In genomic region chr5:31528560-31528959, GRCm38 (mm10) we compare ENCODE assay signal across 10 mouse cellular contexts. TPM values are rescaled to one million over a fixed set of nuclear protein-coding genes. Genes with fewer than 3 reads are reported as not detected.
DNase-seq lines count a peak whose midpoint lies in the region; ATAC-seq and TF ChIP-seq lines count a peak whose summit lies in the region.
"Had no signal": no experiment of that assay in that cellular context is flagged by ENCODE, and none has a peak within 500 bp of the region (broad histone marks: within the 10 kb centered on the region; RNA-seq: fewer than 3 reads in every experiment).

No protein-coding gene starts in this region.

- H3K36me3 ChIP-seq in lung, embryonic 14.5 days (ENCODE audit: insufficient read depth), result peaks cover 33% of the 10 kb centered on the region
- H3K36me3 ChIP-seq in MEL (ENCODE audit: control insufficient read depth in 1 of 2, insufficient read depth in 2 of 2, low read length in 2 of 2), result peaks cover 11 to 19% of the 10 kb centered on the region in 2 experiments
- H3K36me3 ChIP-seq in embryonic facial prominence, embryonic 14.5 days (ENCODE audit: control insufficient read depth, insufficient read depth, low read length), result peaks cover 42% of the 10 kb centered on the region
- H3K36me3 ChIP-seq in neural tube, embryonic 13.5 days, result peaks cover 48% of the 10 kb centered on the region

- 52% methylated on average over 2 of the region's 2 CpGs for WGBS in lung, embryonic 14.5 days
- 56% methylated on average over 2 of the region's 2 CpGs for WGBS in embryonic facial prominence, embryonic 14.5 days
- WGBS in neural tube, embryonic 13.5 days, result 63% methylated on average over 2 of the region's 2 CpGs

- ATAC-seq in lung, embryonic 14.5 days (ENCODE audit: insufficient read depth), result no peak
- no peak for ATAC-seq in embryonic facial prominence, embryonic 14.5 days (ENCODE audit: low read depth)
- ATAC-seq in neural tube, embryonic 13.5 days (ENCODE audit: low read depth), result no peak
- ATAC-seq in erythroid progenitor cell, adult 5-6 weeks (replicated peaks; ENCODE audit: low FRiP score, poor library complexity, severe bottlenecking), result no peak

- no peak overlapping the region for H3K9ac ChIP-seq in lung, embryonic 14.5 days
- H3K9ac ChIP-seq in MEL (ENCODE audit: control insufficient read depth, low read depth, low read length, poor library complexity, severe bottlenecking), result no peak overlapping the region; the same call in 1 of the 2 replicates
- no peak overlapping the region for H3K9ac ChIP-seq in embryonic facial prominence, embryonic 14.5 days (ENCODE audit: low read depth, low read length)
- H3K9ac ChIP-seq in neural tube, embryonic 13.5 days, result no peak overlapping the region

- no peak for TF ChIP-seq POLR2A in MEL (IDR thresholded peaks at IDR 0.05; ENCODE audit: control insufficient read depth in 1 of 2, insufficient read depth in 1 of 2, low read depth in 1 of 2, low read length in 2 of 2, poor library complexity in 1 of 2)

- no peaks in the 10 kb centered on the region for H3K27me3 ChIP-seq in lung, embryonic 14.5 days (ENCODE audit: insufficient read depth, low read length)
- no peaks in the 10 kb centered on the region for H3K27me3 ChIP-seq in MEL (ENCODE audit: control insufficient read depth in 1 of 2, insufficient read depth in 2 of 2, low read length in 2 of 2)
- no peaks in the 10 kb centered on the region for H3K27me3 ChIP-seq in embryonic facial prominence, embryonic 14.5 days (replicated peaks; ENCODE audit: control insufficient read depth, insufficient read depth, low read length)
- no peaks in the 10 kb centered on the region for H3K27me3 ChIP-seq in neural tube, embryonic 13.5 days

- no peak for TF ChIP-seq CTCF in lung, embryonic 14.5 days (IDR thresholded peaks at IDR 0.05; ENCODE audit: low read depth)
- TF ChIP-seq CTCF in MEL (IDR thresholded peaks at IDR 0.05 in 2 of 3, conservative IDR thresholded peaks at IDR 0.05 in 1 of 3; ENCODE audit: control insufficient read depth in 1 of 3, insufficient read depth in 1 of 3, low read depth in 2 of 3, low read length in 3 of 3, poor library complexity in 1 of 3, severe bottlenecking in 1 of 3), result peak in 1 of 3 experiments; percentile 52; a peak in 2 of 6 replicates

- peak; percentile 25 for TF ChIP-seq RAD21 in MEL (IDR thresholded peaks at IDR 0.05; ENCODE audit: low read depth, low read length)

- no peak for TF ChIP-seq EP300 in MEL (IDR thresholded peaks at IDR 0.05; ENCODE audit: low read depth in 1 of 2, low read length in 2 of 2)

- H3K4me3 ChIP-seq in lung, embryonic 14.5 days (ENCODE audit: low read depth, low read length), result no peak overlapping the region
- H3K4me3 ChIP-seq in MEL (ENCODE audit: control insufficient read depth in 1 of 2, insufficient read depth in 1 of 2, low read depth in 2 of 2, low read length in 2 of 2), result no peak overlapping the region
- H3K4me3 ChIP-seq in embryonic facial prominence, embryonic 14.5 days (ENCODE audit: low read depth, low read length), result no peak overlapping the region
- H3K4me3 ChIP-seq in neural tube, embryonic 13.5 days, result no peak overlapping the region

- peaks cover 6% of the 10 kb centered on the region for H3K4me1 ChIP-seq in lung, embryonic 14.5 days (ENCODE audit: insufficient read depth)
- H3K4me1 ChIP-seq in MEL (ENCODE audit: control insufficient read depth in 1 of 2, insufficient read depth in 2 of 2, low read length in 2 of 2), result peaks cover 0 to 11% of the 10 kb centered on the region in 2 experiments; a peak in 3 of 4 replicates
- H3K4me1 ChIP-seq in embryonic facial prominence, embryonic 14.5 days (ENCODE audit: control insufficient read depth, insufficient read depth, low read length), result peaks cover 17% of the 10 kb centered on the region
- peaks cover 33% of the 10 kb centered on the region for H3K4me1 ChIP-seq in neural tube, embryonic 13.5 days (replicated peaks)

- peak; percentile 5 for DNase-seq in lung, embryonic 14.5 days
- DNase-seq in lung, postnatal 14 days, result no peak
- DNase-seq in MEL (ENCODE audit: low read depth, low spot score), result peak; percentile 65
- no peak for DNase-seq in embryonic facial prominence, embryonic 14.5 days (ENCODE audit: low spot score)
- DNase-seq in adrenal gland, postnatal 36 days, result no peak
- DNase-seq: adrenal gland, adult 2 months; cerebellum, postnatal 36 days; heart, postnatal 36 days had no signal

- peaks cover 13% of the 10 kb centered on the region for H3K79me2 ChIP-seq in MEL (ENCODE audit: control insufficient read depth, insufficient read depth, low read length, poor library complexity)

- peak overlapping the region; percentile 98; the same call in 1 of the 2 replicates for H3K4me2 ChIP-seq in lung, embryonic 14.5 days
- peak overlapping the region; percentile 99; the same call in 1 of the 2 replicates for H3K4me2 ChIP-seq in embryonic facial prominence, embryonic 14.5 days (ENCODE audit: low read depth, low read length)
- peak overlapping the region; percentile 100 for H3K4me2 ChIP-seq in neural tube, embryonic 13.5 days

- H3K9me3 ChIP-seq in lung, embryonic 14.5 days (ENCODE audit: low read depth, low read length), result no peaks in the 10 kb centered on the region
- H3K9me3 ChIP-seq in MEL (replicated peaks; ENCODE audit: insufficient read depth, low read length), result no peaks in the 10 kb centered on the region
- H3K9me3 ChIP-seq in embryonic facial prominence, embryonic 14.5 days (ENCODE audit: control insufficient read depth, low read length), result no peaks in the 10 kb centered on the region
- H3K9me3 ChIP-seq in neural tube, embryonic 13.5 days, result no peaks in the 10 kb centered on the region

- H3K27ac ChIP-seq in lung, embryonic 14.5 days (ENCODE audit: low read depth), result no peak overlapping the region
- no peak overlapping the region for H3K27ac ChIP-seq in MEL (ENCODE audit: control insufficient read depth, low read depth, low read length)
- H3K27ac ChIP-seq in embryonic facial prominence, embryonic 14.5 days (replicated peaks; ENCODE audit: low read depth, low read length), result no peak overlapping the region
- H3K27ac ChIP-seq in neural tube, embryonic 13.5 days (replicated peaks), result no peak overlapping the region

TF ChIP-seq in MEL, 35 proteins besides CTCF, POLR2A, EP300 and RAD21 (continues in another document):
- TF ChIP-seq SIN3A (IDR thresholded peaks at IDR 0.05; ENCODE audit: low read length) (peak; percentile 46), SMC3 (IDR thresholded peaks at IDR 0.05; ENCODE audit: low read depth, low read length) (peak; percentile 42), USF1 (IDR thresholded peaks at IDR 0.05; ENCODE audit: low read depth, low read length) (peak; percentile 84), MAX (IDR thresholded peaks at IDR 0.05; ENCODE audit: low read length) (peak; percentile 89)

RNA-seq across cellular contexts. Expression of gene Supt7l, which starts 1.0 kb away (rescaled TPM):
- polyA plus RNA-seq in lung, embryonic 14.5 days (2014; fragmentation: Nextera tagmentation; extraction: Ambion mirVana), result 19.1 and 20.5 TPM in 2 replicates
- 15.9 and 19.3 TPM in 2 replicates for total RNA-seq in MEL (2012; rRNA removed)
- polyA plus RNA-seq in MEL (2012; ENCODE audit: insufficient read depth in 1 of 2, insufficient read length in 2 of 2, low read depth in 1 of 2, low replicate concordance in 2 of 2, missing spikeins in 1 of 2), result 10 to 100 TPM in 1 of 2 experiments, not detected in 1; 23.6 TPM
- polyA plus RNA-seq in embryonic facial prominence, embryonic 14.5 days (2014; fragmentation: Nextera tagmentation; extraction: Ambion mirVana), result 9.5 and 11.4 TPM in 2 replicates
- 27.0 and 27.5 TPM in 2 replicates for polyA plus RNA-seq in neural tube, embryonic 13.5 days (2015; fragmentation: Nextera tagmentation; extraction: Ambion mirVana)
- 10 to 100 TPM; 19.1 to 19.8 TPM for total RNA-seq in adrenal gland, postnatal 36 days (2021)
- total RNA-seq in erythroid progenitor cell, adult 5-6 weeks (2015; ENCODE audit: low replicate concordance), result 12.6 TPM in 2 replicates
- total RNA-seq in erythroid progenitor cell, adult 5-6 weeks (2017; ENCODE audit: low replicate concordance), result 5.9 and 14.6 TPM in 2 replicates

RNA-seq across cellular contexts. Expression of gene Slc4a1ap, which starts 1.8 kb away (rescaled TPM):
- polyA plus RNA-seq in lung, embryonic 14.5 days (2014; fragmentation: Nextera tagmentation; extraction: Ambion mirVana), result 29.3 and 36.5 TPM in 2 replicates
- total RNA-seq in MEL (2012; rRNA removed), result 37.6 and 41.7 TPM in 2 replicates
- 100 to 1,000 TPM in 1 of 2 experiments, 10 to 100 TPM in 1; 41.6 to 523 TPM for polyA plus RNA-seq in MEL (2012; ENCODE audit: insufficient read depth in 1 of 2, insufficient read length in 2 of 2, low read depth in 1 of 2, low replicate concordance in 2 of 2, missing spikeins in 1 of 2)
- 22.4 and 23.4 TPM in 2 replicates for polyA plus RNA-seq in embryonic facial prominence, embryonic 14.5 days (2014; fragmentation: Nextera tagmentation; extraction: Ambion mirVana)
- polyA plus RNA-seq in neural tube, embryonic 13.5 days (2015; fragmentation: Nextera tagmentation; extraction: Ambion mirVana), result 32.0 and 39.7 TPM in 2 replicates
- total RNA-seq in adrenal gland, postnatal 36 days (2021), result 10 to 100 TPM; 30.6 to 31.8 TPM
- 17.3 and 39.8 TPM in 2 replicates for total RNA-seq in erythroid progenitor cell, adult 5-6 weeks (2015; ENCODE audit: low replicate concordance)
- total RNA-seq in erythroid progenitor cell, adult 5-6 weeks (2017; ENCODE audit: low replicate concordance), result 29.6 and 41.9 TPM in 2 replicates

RNA-seq across cellular contexts. Expression of gene Gpn1, which starts 34.0 kb away (rescaled TPM):
- 68.4 and 69.2 TPM in 2 replicates for polyA plus RNA-seq in lung, embryonic 14.5 days (2014; fragmentation: Nextera tagmentation; extraction: Ambion mirVana)
- 59.0 and 75.6 TPM in 2 replicates for total RNA-seq in MEL (2012; rRNA removed)
- 100 to 1,000 TPM in 1 of 2 experiments, not detected in 1; 125 TPM for polyA plus RNA-seq in MEL (2012; ENCODE audit: insufficient read depth in 1 of 2, insufficient read length in 2 of 2, low read depth in 1 of 2, low replicate concordance in 2 of 2, missing spikeins in 1 of 2)
- polyA plus RNA-seq in embryonic facial prominence, embryonic 14.5 days (2014; fragmentation: Nextera tagmentation; extraction: Ambion mirVana), result 43.0 and 53.1 TPM in 2 replicates
- polyA plus RNA-seq in neural tube, embryonic 13.5 days (2015; fragmentation: Nextera tagmentation; extraction: Ambion mirVana), result 68.5 and 76.7 TPM in 2 replicates
- 10 to 100 TPM; 30.0 to 31.6 TPM for total RNA-seq in adrenal gland, postnatal 36 days (2021)
- 1.3 and 6.1 TPM in 2 replicates for total RNA-seq in erythroid progenitor cell, adult 5-6 weeks (2015; ENCODE audit: low replicate concordance)
- 1.4 TPM in 1 of 2 replicates, not detected in the other for total RNA-seq in erythroid progenitor cell, adult 5-6 weeks (2017; ENCODE audit: low replicate concordance)

RNA-seq across cellular contexts. Expression of gene 4930548H24Rik, which starts 43.0 kb away (rescaled TPM):
- polyA plus RNA-seq in lung, embryonic 14.5 days (2014; fragmentation: Nextera tagmentation; extraction: Ambion mirVana), result 0.16 and 0.18 TPM in 2 replicates
- total RNA-seq in MEL (2012; rRNA removed), result 0.13 and 0.15 TPM in 2 replicates
- polyA plus RNA-seq in MEL (2012; ENCODE audit: insufficient read depth in 1 of 2, insufficient read length in 2 of 2, low read depth in 1 of 2, low replicate concordance in 2 of 2, missing spikeins in 1 of 2), result under 1 TPM in 1 of 2 experiments, not detected in 1; 0.13 TPM
- polyA plus RNA-seq in embryonic facial prominence, embryonic 14.5 days (2014; fragmentation: Nextera tagmentation; extraction: Ambion mirVana), result not detected in 2 replicates
- polyA plus RNA-seq in neural tube, embryonic 13.5 days (2015; fragmentation: Nextera tagmentation; extraction: Ambion mirVana), result not detected in 2 replicates
- total RNA-seq in adrenal gland, postnatal 36 days (2021), result not detected
- not detected in 2 replicates for total RNA-seq in erythroid progenitor cell, adult 5-6 weeks (2015; ENCODE audit: low replicate concordance)
- not detected in 2 replicates for total RNA-seq in erythroid progenitor cell, adult 5-6 weeks (2017; ENCODE audit: low replicate concordance)
- polyA plus RNA-seq: adrenal gland, adult 2 months had no signal

Comparison
In these comparisons a context has a peak if more than half of its experiments do, and no peak if none do; other contexts are left out.
1. DNase-seq: peak in lung, embryonic 14.5 days (single experiment) and MEL (single experiment); none in lung, postnatal 14 days (single experiment), embryonic facial prominence, embryonic 14.5 days (single experiment) and adrenal gland, postnatal 36 days (0 of 2).
2. Peak in every context shown above with its lines, with median percentiles within 50 percentile points of each other: H3K4me2 ChIP-seq.